In genomic region chr12:85955062-85955461, GRCm38 (mm10) we compare ENCODE assay signal across 21 mouse cellular contexts.
DNase-seq lines count a peak whose midpoint lies in the region; ATAC-seq and TF ChIP-seq lines count a peak whose summit lies in the region.
"Had no signal": no experiment of that assay in that cellular context is flagged by ENCODE, and none has a peak within 500 bp of the region (broad histone marks: within the 10 kb centered on the region; RNA-seq: fewer than 3 reads in every experiment).

No protein-coding gene starts in this region.

- TF ChIP-seq CTCF in layer of hippocampus, adult 2 months (conservative IDR thresholded peaks at IDR 0.05) = no peak
- peak; percentile 49 for TF ChIP-seq CTCF in lung, postnatal 0 days (IDR thresholded peaks at IDR 0.05)

- DNase-seq in heart, adult 11 months = peak; percentile 22
- DNase-seq in heart, postnatal 25 days (ENCODE audit: low spot score) = no peak
- no peak for DNase-seq in layer of hippocampus, adult 2 months (ENCODE audit: low spot score in 2 of 2)
- DNase-seq in layer of hippocampus, postnatal 36 days = no peak
- DNase-seq in lung, postnatal 0 days (ENCODE audit: low spot score) = peak; percentile 39
- DNase-seq in lung, postnatal 36 days = no peak
- no peak for DNase-seq in midbrain, embryonic 10.5 days (ENCODE audit: low spot score)
- no peak for DNase-seq in gastrocnemius, postnatal 25 days
- DNase-seq: adrenal gland, adult 8-10 months; cerebellum, adult 11 months; cerebellum, adult 8-10 months; cerebellum, postnatal 14 days; embryo, embryonic 11 days; gastrocnemius, postnatal 10 days; heart, postnatal 36 days had no signal

- no peak overlapping the region for H3K9ac ChIP-seq in lung, postnatal 0 days (replicated peaks; ENCODE audit: low read depth)
- H3K9ac ChIP-seq: embryonic facial prominence, embryonic 15.5 days; heart, embryonic 12.5 days; hindbrain, embryonic 12.5 days had no signal

- H3K4me3 ChIP-seq in layer of hippocampus, adult 2 months = no peak overlapping the region
- no peak overlapping the region for H3K4me3 ChIP-seq in lung, postnatal 0 days (ENCODE audit: low read depth, low read length)
- no peak overlapping the region for H3K4me3 ChIP-seq in midbrain, embryonic 10.5 days
- H3K4me3 ChIP-seq: embryonic facial prominence, embryonic 15.5 days; heart, embryonic 12.5 days; hindbrain, embryonic 12.5 days had no signal

- WGBS in lung, postnatal 0 days = 56% methylated on average over 8 of the region's 8 CpGs
- 83% methylated on average over 8 of the region's 8 CpGs for WGBS in midbrain, embryonic 10.5 days

- no peak for ATAC-seq in lung, postnatal 0 days
- ATAC-seq: CD4-positive, CD25-positive, alpha-beta regulatory T cell, adult 4 months; forebrain, embryonic 16.5 days had no signal

- H3K27me3 ChIP-seq in lung, postnatal 0 days (replicated peaks; ENCODE audit: insufficient read depth, low read length) = no peaks in the 10 kb centered on the region
- no peaks in the 10 kb centered on the region for H3K27me3 ChIP-seq in midbrain, embryonic 10.5 days (ENCODE audit: low read depth, poor library complexity, severe bottlenecking)
- H3K27me3 ChIP-seq: embryonic facial prominence, embryonic 15.5 days; heart, embryonic 12.5 days; hindbrain, embryonic 12.5 days had no signal

- intact Hi-C loops in heart, postnatal 25 days (cut with DNase I) = no loop called here

- H3K9me3 ChIP-seq in lung, postnatal 0 days (ENCODE audit: low read length) = no peaks in the 10 kb centered on the region
- H3K9me3 ChIP-seq in midbrain, embryonic 10.5 days (replicated peaks) = no peaks in the 10 kb centered on the region
- H3K9me3 ChIP-seq: embryonic facial prominence, embryonic 15.5 days; G1E; hindbrain, embryonic 12.5 days had no signal

- H3K4me2 ChIP-seq in lung, postnatal 0 days (replicated peaks; ENCODE audit: low read depth, low read length) = no peak overlapping the region
- H3K4me2 ChIP-seq: embryonic facial prominence, embryonic 15.5 days; heart, embryonic 12.5 days; hindbrain, embryonic 12.5 days had no signal

- peaks cover 6% of the 10 kb centered on the region; the same call in 1 of the 2 replicates for H3K4me1 ChIP-seq in lung, postnatal 0 days (ENCODE audit: insufficient read depth, low read depth, low read length)
- no peaks in the 10 kb centered on the region for H3K4me1 ChIP-seq in midbrain, embryonic 10.5 days

- no peaks in the 10 kb centered on the region for H3K36me3 ChIP-seq in lung, postnatal 0 days (ENCODE audit: insufficient read depth, low read length)
- H3K36me3 ChIP-seq in midbrain, embryonic 10.5 days = peaks cover 31% of the 10 kb centered on the region

- no peak for TF ChIP-seq EP300 in lung, postnatal 0 days (IDR thresholded peaks at IDR 0.05)

- H3K27ac ChIP-seq in layer of hippocampus, adult 2 months = peak overlapping the region; percentile 90
- H3K27ac ChIP-seq in lung, postnatal 0 days (ENCODE audit: low read length) = no peak overlapping the region
- H3K27ac ChIP-seq in midbrain, embryonic 10.5 days (replicated peaks) = no peak overlapping the region
- H3K27ac ChIP-seq: embryonic facial prominence, embryonic 15.5 days; hindbrain, embryonic 12.5 days had no signal

Comparison
In these comparisons a context has a peak if more than half of its experiments do, and no peak if none do; other contexts are left out.
1. DNase-seq: peak in heart, adult 11 months (single experiment) and lung, postnatal 0 days (single experiment); none in heart, postnatal 25 days (single experiment), layer of hippocampus, adult 2 months (0 of 2), layer of hippocampus, postnatal 36 days (0 of 2), lung, postnatal 36 days (single experiment), midbrain, embryonic 10.5 days (single experiment) and gastrocnemius, postnatal 25 days (single experiment).